Mouse (Mus musculus) fibroblast of lung, adult 2 months (primary cell): ENCODE measurements around the gene Mfsd9.

Experiments
- DNase-seq: peaks from one replicate; pipeline ENCODE4 v3.0.0-alpha.2; 2011; ENCODE audit warnings: low read depth

Mfsd9 gene

GRCm38 (mm10) chr1:40790324-40791141 is at the start of gene Mfsd9:
Gene Mfsd9 (minus strand): TSS chr1:40790687.
- DNase-seq = peak; percentile 78

- DNase-seq = no peak
These were observed 45.0 kb upstream of the Mfsd9 start for GRCm38 (mm10) chr1:40835468-40835867.

GRCm38 (mm10) chr1:40830712-40831507 is 40.4 kb upstream of the Mfsd9 start:
- DNase-seq = no peak

- no peak for DNase-seq
These were observed 38.9 kb upstream of the Mfsd9 start for GRCm38 (mm10) chr1:40829213-40829914.

- no peak for DNase-seq
These were observed 35.3 kb upstream of the Mfsd9 start for GRCm38 (mm10) chr1:40825826-40826225.

GRCm38 (mm10) chr1:40824936-40825335 is 34.4 kb upstream of the Mfsd9 start:
- DNase-seq = no peak

- DNase-seq = no peak
These were observed 34.0 kb upstream of the Mfsd9 start for GRCm38 (mm10) chr1:40824517-40824916.

GRCm38 (mm10) chr1:40815071-40815845 is 24.8 kb upstream of the Mfsd9 start:
- DNase-seq = no peak

- no peak for DNase-seq
These were observed 18.2 kb upstream of the Mfsd9 start for GRCm38 (mm10) chr1:40808643-40809042.

GRCm38 (mm10) chr1:40805891-40806290 is 15.4 kb upstream of the Mfsd9 start:
- no peak for DNase-seq

- DNase-seq = no peak
These were observed 14.9 kb upstream of the Mfsd9 start, which contains the start of gene Tmem182 for GRCm38 (mm10) chr1:40805351-40805750. Gene Tmem182 (plus strand): TSS chr1:40805601.

- no peak for DNase-seq
These were observed 13.6 kb upstream of the Mfsd9 start for GRCm38 (mm10) chr1:40804118-40804517.

GRCm38 (mm10) chr1:40802759-40803158 is 12.3 kb upstream of the Mfsd9 start:
- peak; percentile 24 for DNase-seq

GRCm38 (mm10) chr1:40800908-40801307 is 10.4 kb upstream of the Mfsd9 start:
- DNase-seq = no peak

GRCm38 (mm10) chr1:40799121-40799520 is 8.6 kb upstream of the Mfsd9 start:
- no peak for DNase-seq

GRCm38 (mm10) chr1:40797348-40797747 is 6.9 kb upstream of the Mfsd9 start:
- peak; percentile 30 for DNase-seq

- no peak for DNase-seq
These were observed 5.0 kb upstream of the Mfsd9 start for GRCm38 (mm10) chr1:40795508-40795907.

GRCm38 (mm10) chr1:40789666-40790233 is 737 bp downstream of the Mfsd9 start:
- DNase-seq = peak; percentile 69

GRCm38 (mm10) chr1:40788956-40789355 is 1.5 kb downstream of the Mfsd9 start:
- DNase-seq = no peak

- no peak for DNase-seq
These were observed 4.5 kb downstream of the Mfsd9 start for GRCm38 (mm10) chr1:40785876-40786445.

GRCm38 (mm10) chr1:40784306-40784705 is 6.2 kb downstream of the Mfsd9 start:
- no peak for DNase-seq
